Mouse (Mus musculus) olfactory bulb, adult 2 months (tissue): ENCODE measurements around the gene Car14.

Experiments used
- CTCF ChIP-seq: fragments of 200-500 bp; IDR thresholded peaks from 2 replicates; pipeline ENCODE4 v1.5.1; 2012; ENCODE audit warnings: low read depth, mild to moderate bottlenecking, low read length, moderate library complexity; ENCODE audit not compliant: insufficient read depth
- POLR2A ChIP-seq: fragments of 200-500 bp; IDR thresholded peaks from 2 replicates; pipeline ENCODE4 v1.6.1; 2012; ENCODE audit warnings: mild to moderate bottlenecking, low read depth, low read length, moderate library complexity; ENCODE audit not compliant: insufficient read depth

- TF ChIP-seq CTCF (no peak), POLR2A (no peak)
Measured at GRCm38 (mm10) chr3:95924185-95924584, 19.7 kb upstream of the Car14 start.
